Mouse (Mus musculus): ENCODE data around the gene Tmcc3.

Gene Tmcc3

GRCm38 (mm10) chr10:94426000-94426920 is 114.5 kb downstream of the Tmcc3 start:
- peak; percentile 87 for DNase-seq

GRCm38 (mm10) chr10:94426921-94427270 is 115.1 kb downstream of the Tmcc3 start:
- DNase-seq = no peak

GRCm38 (mm10) chr10:94428186-94428942 is 116.6 kb downstream of the Tmcc3 start:
- DNase-seq = no peak

- DNase-seq = no peak
Measured at GRCm38 (mm10) chr10:94430566-94430965, 118.8 kb downstream of the Tmcc3 start.

- no peak for DNase-seq
Measured at GRCm38 (mm10) chr10:94432933-94433332, 121.2 kb downstream of the Tmcc3 start.

- DNase-seq = no peak
Measured at GRCm38 (mm10) chr10:94433901-94434300, 122.2 kb downstream of the Tmcc3 start.

- peak; percentile 45 for DNase-seq
Measured at GRCm38 (mm10) chr10:94442725-94443124, 131.0 kb downstream of the Tmcc3 start.

- DNase-seq = no peak
Measured at GRCm38 (mm10) chr10:94443453-94443852, 131.7 kb downstream of the Tmcc3 start.

GRCm38 (mm10) chr10:94445192-94445591 is 133.4 kb downstream of the Tmcc3 start:
- no peak for DNase-seq

- DNase-seq = no peak
Measured at GRCm38 (mm10) chr10:94446379-94447008, 134.7 kb downstream of the Tmcc3 start.

- no peak for DNase-seq
Measured at GRCm38 (mm10) chr10:94449676-94450075, 137.9 kb downstream of the Tmcc3 start.

GRCm38 (mm10) chr10:94450781-94451180 is 139.0 kb downstream of the Tmcc3 start:
- DNase-seq = no peak

GRCm38 (mm10) chr10:94457454-94457853 is 145.7 kb downstream of the Tmcc3 start:
- no peak for DNase-seq

- peak; percentile 17 for DNase-seq
Measured at GRCm38 (mm10) chr10:94458690-94459089, 146.9 kb downstream of the Tmcc3 start.

GRCm38 (mm10) chr10:94461378-94461777 is 149.6 kb downstream of the Tmcc3 start:
- no peak for DNase-seq

GRCm38 (mm10) chr10:94461871-94462270 is 150.1 kb downstream of the Tmcc3 start:
- no peak for DNase-seq

GRCm38 (mm10) chr10:94462386-94463064 is 150.8 kb downstream of the Tmcc3 start:
- peak; percentile 25 for DNase-seq

- no peak for DNase-seq
Measured at GRCm38 (mm10) chr10:94463410-94463809, 151.7 kb downstream of the Tmcc3 start.

GRCm38 (mm10) chr10:94465646-94466045 is 153.9 kb downstream of the Tmcc3 start:
- DNase-seq = no peak

GRCm38 (mm10) chr10:94466313-94466712 is 154.6 kb downstream of the Tmcc3 start:
- DNase-seq = peak; percentile 74

GRCm38 (mm10) chr10:94471487-94471886 is 159.7 kb downstream of the Tmcc3 start:
- no peak for DNase-seq

- DNase-seq = no peak
Measured at GRCm38 (mm10) chr10:94473501-94473900, 161.8 kb downstream of the Tmcc3 start.

GRCm38 (mm10) chr10:94474185-94474584 is 162.4 kb downstream of the Tmcc3 start:
- DNase-seq = peak; percentile 58
